Mouse (Mus musculus): ENCODE data around the gene Atf6b. TPM values are rescaled to one million over a fixed set of nuclear protein-coding genes. Genes with fewer than 3 reads are reported as not detected.

The Atf6b gene
- polyA plus RNA-seq (2015; fragmentation: Nextera tagmentation; extraction: Ambion mirVana) = 73.3 and 80.3 TPM in 2 replicates

DNA sequence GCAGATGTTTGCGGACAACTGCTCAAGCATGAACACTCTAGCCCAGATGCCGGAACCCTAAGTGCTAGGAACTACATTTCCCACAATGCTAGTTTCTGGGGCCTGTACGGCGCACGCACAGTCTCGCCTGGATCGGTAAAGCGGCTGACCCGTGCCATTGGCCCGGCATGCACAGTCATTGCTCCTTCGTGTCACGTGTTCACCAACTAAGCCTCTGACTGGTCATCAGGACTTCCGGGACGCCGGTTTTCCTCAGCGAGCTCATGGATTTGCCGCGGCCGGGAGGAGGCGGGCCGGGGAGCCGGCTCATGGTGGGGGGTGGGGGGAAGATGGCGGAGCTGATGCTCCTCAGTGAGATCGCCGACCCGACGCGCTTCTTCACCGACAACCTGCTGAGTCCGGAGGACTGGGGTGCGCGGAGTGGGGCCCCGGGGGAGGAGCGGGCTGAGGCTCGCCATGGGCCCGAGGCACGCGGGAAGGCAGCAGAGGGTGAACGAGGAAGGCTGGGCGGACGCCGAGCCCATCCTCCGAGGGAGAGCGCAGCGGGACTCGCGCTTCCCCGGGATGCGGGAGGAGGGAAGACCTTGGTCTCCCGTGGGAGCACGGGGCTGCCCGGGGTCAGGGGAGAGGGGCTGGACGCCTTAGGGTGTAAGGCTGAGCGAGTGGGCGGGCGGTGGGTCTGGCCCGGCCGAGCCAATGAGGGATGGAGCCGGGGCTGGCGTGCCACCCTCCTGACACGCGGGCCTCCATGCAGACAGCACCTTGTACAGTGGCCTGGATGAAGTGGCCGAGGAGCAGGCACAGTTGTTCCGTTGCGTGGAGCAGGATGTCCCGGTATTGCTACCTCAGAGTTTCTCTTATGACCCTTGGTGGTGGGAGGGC is at the start of gene Atf6b:
TSS of gene Atf6b (plus strand) at position 241 of the 882 bp plus-strand sequence.

GRCm38 (mm10) chr17:34597566-34598095 is 49.3 kb upstream of the Atf6b start, which contains the start of gene Ager:
TSS of gene Ager (plus strand) at chr17:34597862.

GRCm38 (mm10) chr17:34603375-34604060 is 43.4 kb upstream of the Atf6b start, which contains the start of gene Rnf5:
TSS of gene Rnf5 (minus strand) at chr17:34603690.

GRCm38 (mm10) chr17:34604061-34604508 is 42.9 kb upstream of the Atf6b start, which contains the start of gene Agpat1:
TSS of gene Agpat1 (plus strand) at chr17:34604262.

GRCm38 (mm10) chr17:34615871-34616270 is 31.1 kb upstream of the Atf6b start, which contains the start of gene Egfl8:
TSS of gene Egfl8 (minus strand) at chr17:34615971.

GRCm38 (mm10) chr17:34627943-34628643 is 18.9 kb upstream of the Atf6b start, which contains the start of gene Ppt2:
TSS of gene Ppt2 (minus strand) at chr17:34628510.

DNA sequence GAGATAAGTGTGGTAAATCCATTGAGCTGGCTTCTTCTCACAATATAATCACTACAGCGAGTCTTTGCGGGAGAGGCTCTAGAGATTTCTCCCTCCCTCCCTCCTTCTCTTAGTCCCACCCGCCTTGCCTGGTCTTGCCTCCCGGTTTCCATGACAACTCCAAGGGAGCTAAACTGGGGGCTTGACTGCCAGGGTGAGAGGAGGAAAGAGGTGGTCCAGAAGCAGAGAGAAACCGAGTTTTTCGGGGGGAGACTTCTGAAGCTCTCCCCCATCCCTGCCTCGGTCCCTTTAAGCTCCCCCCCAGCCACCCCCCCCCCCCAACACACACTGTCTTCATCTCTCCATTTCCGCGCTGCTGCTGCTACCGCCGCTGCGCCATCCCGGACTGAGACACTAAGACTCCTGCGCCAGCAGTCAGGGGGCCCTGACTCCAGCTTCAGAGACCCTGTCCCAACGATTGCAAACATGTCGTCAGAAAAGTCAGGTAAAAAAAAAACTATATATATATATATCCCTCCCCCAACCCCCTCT is 17.7 kb upstream of the Atf6b start, which contains the start of gene Prrt1:
TSS of gene Prrt1 (plus strand) at position 313 of the 531 bp plus-strand sequence.

DNA sequence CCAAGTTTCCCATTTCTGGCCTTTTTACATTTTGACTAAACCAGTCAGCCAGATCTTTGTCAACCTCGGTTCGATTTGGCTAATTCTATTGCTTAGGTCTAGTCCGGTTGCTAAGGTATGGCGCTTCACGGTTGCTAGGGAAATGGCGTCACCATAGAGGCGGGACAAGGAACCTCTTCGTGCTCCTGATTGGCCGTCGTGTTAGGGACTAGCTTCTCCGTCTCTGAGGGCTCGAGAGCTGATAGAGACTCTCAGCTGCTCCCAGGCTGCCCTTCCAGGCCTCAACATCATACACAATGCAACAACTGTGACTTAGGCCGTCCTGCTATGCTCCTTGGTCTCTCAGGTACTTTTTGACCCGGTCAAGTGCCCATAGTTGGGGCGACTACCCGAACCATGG is 2.3 kb upstream of the Atf6b start, which contains the start of gene Fkbpl:
TSS of gene Fkbpl (plus strand) at position 157 of the 400 bp plus-strand sequence.

DNA sequence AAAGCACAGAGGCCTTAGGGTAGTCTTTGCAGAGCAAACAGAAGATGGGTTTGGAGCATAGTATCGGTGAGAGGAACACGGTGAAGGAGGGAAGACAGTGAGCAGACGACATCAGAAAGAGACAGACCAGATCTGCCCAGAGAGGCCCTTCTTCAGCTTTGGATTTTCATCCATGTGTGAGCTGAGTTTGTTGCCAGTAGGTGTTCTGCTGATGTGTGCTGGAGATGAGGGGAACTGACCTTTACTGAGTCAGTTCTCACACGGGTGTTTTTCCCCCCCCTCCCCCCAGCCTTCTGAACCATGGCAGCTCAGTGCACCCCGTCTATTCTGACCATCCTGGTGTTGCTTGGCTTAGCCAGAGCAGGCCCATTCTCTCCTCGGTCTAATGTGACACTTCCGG is 23.3 kb downstream of the Atf6b start, which contains the start of gene Tnxb:
TSS of gene Tnxb (plus strand) at position 301 of the 400 bp plus-strand sequence.

Other genes starting within 250 kb of the Atf6b start
- 5.3 and 6.1 TPM in 2 replicates for gene BC051142, start 248.3 kb upstream of the Atf6b start, polyA plus RNA-seq (2015; fragmentation: Nextera tagmentation; extraction: Ambion mirVana)
- not detected in 2 replicates for gene Btnl4, start 169.8 kb upstream of the Atf6b start, polyA plus RNA-seq (2015; fragmentation: Nextera tagmentation; extraction: Ambion mirVana)
- not detected in 2 replicates for gene Btnl6, start 129.8 kb upstream of the Atf6b start, polyA plus RNA-seq (2015; fragmentation: Nextera tagmentation; extraction: Ambion mirVana)
- 4.4 and 6.3 TPM in 2 replicates for gene Notch4, start 82.9 kb upstream of the Atf6b start, polyA plus RNA-seq (2015; fragmentation: Nextera tagmentation; extraction: Ambion mirVana)
- 5.5 and 6.8 TPM in 2 replicates for gene Gpsm3, start 57.3 kb upstream of the Atf6b start, polyA plus RNA-seq (2015; fragmentation: Nextera tagmentation; extraction: Ambion mirVana)
- gene Pbx2, start 55.9 kb upstream of the Atf6b start, polyA plus RNA-seq (2015; fragmentation: Nextera tagmentation; extraction: Ambion mirVana) = 8.9 and 10.0 TPM in 2 replicates
- 1.5 and 2.5 TPM in 2 replicates for gene Ager, start 49.3 kb upstream of the Atf6b start, polyA plus RNA-seq (2015; fragmentation: Nextera tagmentation; extraction: Ambion mirVana)
- 231 and 242 TPM in 2 replicates for gene Rnf5, start 43.5 kb upstream of the Atf6b start, polyA plus RNA-seq (2015; fragmentation: Nextera tagmentation; extraction: Ambion mirVana)
- 109 and 123 TPM in 2 replicates for gene Agpat1, start 42.9 kb upstream of the Atf6b start, polyA plus RNA-seq (2015; fragmentation: Nextera tagmentation; extraction: Ambion mirVana)
- 23.9 and 34.3 TPM in 2 replicates for gene Egfl8, start 31.2 kb upstream of the Atf6b start, polyA plus RNA-seq (2015; fragmentation: Nextera tagmentation; extraction: Ambion mirVana)
- gene Ppt2, start 18.6 kb upstream of the Atf6b start, polyA plus RNA-seq (2015; fragmentation: Nextera tagmentation; extraction: Ambion mirVana) = 20.3 and 21.8 TPM in 2 replicates
- gene Prrt1, start 17.6 kb upstream of the Atf6b start, polyA plus RNA-seq (2015; fragmentation: Nextera tagmentation; extraction: Ambion mirVana) = 7.6 and 8.8 TPM in 2 replicates
- 14.2 and 16.1 TPM in 2 replicates for gene Fkbpl, start 2.4 kb upstream of the Atf6b start, polyA plus RNA-seq (2015; fragmentation: Nextera tagmentation; extraction: Ambion mirVana)
- 0.84 and 1.1 TPM in 2 replicates for gene Tnxb, start 23.4 kb downstream of the Atf6b start, polyA plus RNA-seq (2015; fragmentation: Nextera tagmentation; extraction: Ambion mirVana)
- 2.0 and 2.5 TPM in 2 replicates for gene C4b, start 96.7 kb downstream of the Atf6b start, polyA plus RNA-seq (2015; fragmentation: Nextera tagmentation; extraction: Ambion mirVana)
- not detected in 2 replicates for gene Cyp21a1, start 157.4 kb downstream of the Atf6b start, polyA plus RNA-seq (2015; fragmentation: Nextera tagmentation; extraction: Ambion mirVana)
- 39.4 and 46.3 TPM in 2 replicates for gene Stk19, start 189.8 kb downstream of the Atf6b start, polyA plus RNA-seq (2015; fragmentation: Nextera tagmentation; extraction: Ambion mirVana)
- gene Dxo, start 189.9 kb downstream of the Atf6b start, polyA plus RNA-seq (2015; fragmentation: Nextera tagmentation; extraction: Ambion mirVana) = 40.6 and 50.7 TPM in 2 replicates
- 39.3 and 47.4 TPM in 2 replicates for gene Skiv2l, start 203.1 kb downstream of the Atf6b start, polyA plus RNA-seq (2015; fragmentation: Nextera tagmentation; extraction: Ambion mirVana)
- gene Nelfe, start 203.2 kb downstream of the Atf6b start, polyA plus RNA-seq (2015; fragmentation: Nextera tagmentation; extraction: Ambion mirVana) = 57.6 and 63.6 TPM in 2 replicates
- gene Cfb, start 215.4 kb downstream of the Atf6b start, polyA plus RNA-seq (2015; fragmentation: Nextera tagmentation; extraction: Ambion mirVana) = 1.4 and 1.6 TPM in 2 replicates
- gene Zbtb12, start 232.3 kb downstream of the Atf6b start, polyA plus RNA-seq (2015; fragmentation: Nextera tagmentation; extraction: Ambion mirVana) = 6.0 and 6.9 TPM in 2 replicates
- not detected in 2 replicates for gene Gm20547, start 234.9 kb downstream of the Atf6b start, polyA plus RNA-seq (2015; fragmentation: Nextera tagmentation; extraction: Ambion mirVana)